Mouse (Mus musculus): ENCODE measurements at regions not wholly inside any gene's neighbourhood (a gene's known extent, or its start where the extent isn't known, plus 50 kb on each side); places are given as distances from the start of the nearest gene placed in this dataset.

DNA sequence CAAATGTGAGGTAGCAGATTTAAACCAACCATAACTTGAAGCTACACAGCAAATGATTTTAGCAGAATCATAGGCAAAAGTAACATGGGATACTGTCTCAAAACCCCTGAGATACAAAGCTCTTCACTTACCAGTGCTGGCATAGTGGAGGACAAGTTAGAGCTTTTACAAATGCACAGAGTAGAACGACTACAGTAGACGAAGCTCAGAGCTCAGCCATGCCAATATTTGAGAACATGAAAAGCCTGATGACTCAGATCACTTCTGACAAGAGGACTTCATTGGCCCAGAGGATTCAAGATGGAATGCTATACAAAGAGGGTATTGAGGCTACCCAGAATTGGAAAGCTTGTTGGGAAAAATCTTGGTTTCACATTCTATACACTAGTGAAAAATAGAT lies 239.6 kb upstream of the Steap4 start:
- no peak for TF ChIP-seq MAX (IDR thresholded peaks at IDR 0.05; ENCODE audit: low read length)
- TF ChIP-seq EP300 (IDR thresholded peaks at IDR 0.05; ENCODE audit: low read length), result no peak
- no peak for TF ChIP-seq MAFK (IDR thresholded peaks at IDR 0.05; ENCODE audit: insufficient replicate concordance, low read length)
- no peak for TF ChIP-seq ZC3H11A (IDR thresholded peaks at IDR 0.05; ENCODE audit: low read depth, low read length)
- no peak for TF ChIP-seq POLR2A (IDR thresholded peaks at IDR 0.05; ENCODE audit: low read depth, low read length)
- no peak for TF ChIP-seq SMC3 (IDR thresholded peaks at IDR 0.05; ENCODE audit: low read depth, low read length)
- TF ChIP-seq CTCF (conservative IDR thresholded peaks at IDR 0.05 in 1 of 2, IDR thresholded peaks at IDR 0.05 in 1 of 2; ENCODE audit: low read depth in 2 of 2, low read length in 2 of 2), result no peak
- TF ChIP-seq ZNF384 (IDR thresholded peaks at IDR 0.05; ENCODE audit: low read depth, low read length), result no peak
- TF ChIP-seq E2F4 (IDR thresholded peaks at IDR 0.05; ENCODE audit: insufficient replicate concordance, low read depth, low read length), result no peak
- TF ChIP-seq HCFC1 (IDR thresholded peaks at IDR 0.05; ENCODE audit: low read depth, low read length), result no peak
- no peak for TF ChIP-seq MXI1 (IDR thresholded peaks at IDR 0.05; ENCODE audit: low read depth, low read length)
